Mouse (Mus musculus) liver (tissue): Measurements from ENCODE around the gene Scamp5.
"Not testable (repeated sequence)": the region's sequence is repeated elsewhere in the genome, so short reads cannot be mapped to it uniquely, and the experiment has no call there.

Source experiments
- DNase-seq: peaks from one replicate; pipeline ENCODE4 v3.0.0-alpha.2; 2020; ENCODE audit warnings: mixed read lengths

Scamp5 gene

GRCm38 (mm10) chr9:57449715-57450114 is 18.1 kb downstream of the Scamp5 start:
- DNase-seq: peak; percentile 25

DNA sequence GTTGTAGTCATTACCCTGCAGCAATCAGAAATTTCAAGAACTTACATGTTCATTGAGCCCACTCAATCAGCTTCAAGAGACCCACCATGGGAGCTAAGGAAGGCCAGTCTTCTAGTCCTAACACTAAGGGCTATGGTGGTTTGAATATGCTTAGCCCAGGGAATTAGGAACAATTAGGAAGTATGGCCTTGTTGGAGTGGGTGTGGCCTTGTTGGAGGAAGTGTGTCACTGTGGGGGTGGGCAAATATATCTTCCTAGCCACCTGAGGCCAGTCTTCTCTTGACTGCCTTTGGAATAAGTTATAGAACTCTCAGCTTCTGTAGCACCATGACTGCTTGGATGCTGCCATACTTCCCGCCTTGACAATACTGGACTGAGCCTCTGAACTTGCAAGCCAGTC is 27.2 kb downstream of the Scamp5 start:
- DNase-seq: no peak

GRCm38 (mm10) chr9:57439522-57440295 is 28.2 kb downstream of the Scamp5 start, which contains the start of gene Ppcdc:
Gene Ppcdc, minus strand, starts transcription at chr9:57440124.
- peak; percentile 92 for DNase-seq

GRCm38 (mm10) chr9:57439083-57439482 is 28.8 kb downstream of the Scamp5 start:
- DNase-seq: no peak

- DNase-seq: no peak
Measured at GRCm38 (mm10) chr9:57437896-57438614, 29.8 kb downstream of the Scamp5 start.

- DNase-seq: no peak
Measured at GRCm38 (mm10) chr9:57436166-57436565, 31.7 kb downstream of the Scamp5 start.

GRCm38 (mm10) chr9:57434405-57435165 is 33.3 kb downstream of the Scamp5 start:
- DNase-seq: no peak

- DNase-seq: peak; percentile 78
Measured at GRCm38 (mm10) chr9:57433097-57434032, 34.5 kb downstream of the Scamp5 start.

DNA sequence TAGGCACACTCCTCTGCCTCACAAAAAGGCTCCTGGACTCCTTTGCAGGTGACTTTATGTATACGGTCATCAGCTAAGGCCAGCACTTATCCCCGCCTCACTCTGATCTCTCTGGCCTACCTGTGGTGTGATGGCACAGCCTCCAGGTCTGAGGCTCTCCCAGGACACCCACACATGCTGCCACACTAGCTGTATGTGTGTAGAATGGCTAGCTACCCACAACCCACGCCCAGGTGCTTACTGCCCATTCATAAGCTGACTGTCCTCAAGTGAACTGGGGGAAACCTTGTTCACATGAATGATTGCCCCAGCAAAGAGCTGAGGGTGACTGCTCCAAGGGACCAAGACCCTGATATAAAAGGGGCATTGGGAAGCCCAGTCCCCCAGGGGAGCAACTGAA is 35.4 kb downstream of the Scamp5 start:
- no peak for DNase-seq

GRCm38 (mm10) chr9:57431202-57431601 is 36.7 kb downstream of the Scamp5 start:
- no peak for DNase-seq

DNA sequence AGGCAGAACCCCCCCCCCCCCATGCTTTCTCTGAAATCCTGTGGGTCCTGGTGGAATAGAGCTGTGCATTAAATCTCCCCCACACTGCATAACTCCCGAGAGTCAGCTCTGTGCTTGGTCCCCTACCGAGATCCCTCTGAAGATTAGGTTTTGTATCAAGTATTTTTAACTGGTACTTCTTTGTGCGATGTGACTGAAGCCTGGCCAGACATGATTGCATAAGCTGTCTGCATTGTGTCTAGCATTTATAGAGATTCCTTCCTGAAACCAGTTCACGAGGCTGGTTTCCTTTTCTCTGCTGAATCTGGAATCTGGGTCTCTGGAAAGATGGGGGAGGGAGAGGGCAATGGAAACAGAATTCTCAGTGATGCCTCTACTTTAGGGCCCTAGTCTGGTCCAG is 39.5 kb downstream of the Scamp5 start:
- DNase-seq: no peak

DNA sequence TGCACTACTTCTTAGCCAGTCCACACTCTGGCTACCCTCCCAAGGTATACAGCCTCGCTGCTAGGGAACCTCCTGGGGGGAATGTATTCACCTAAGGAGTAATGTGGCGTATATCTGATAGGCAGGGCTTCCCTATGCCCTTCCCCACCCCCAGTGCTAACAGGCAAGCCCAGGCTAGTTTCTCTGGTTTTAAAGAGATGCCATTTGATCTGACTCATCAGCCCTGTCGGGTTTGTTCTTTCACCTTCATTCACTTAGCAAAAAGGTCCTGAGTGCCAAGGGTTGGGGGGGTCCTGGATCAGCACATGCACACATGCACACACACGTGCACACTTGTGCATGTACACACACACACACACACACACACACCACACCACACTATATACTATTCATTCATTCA is 39.9 kb downstream of the Scamp5 start:
- no peak for DNase-seq

DNA sequence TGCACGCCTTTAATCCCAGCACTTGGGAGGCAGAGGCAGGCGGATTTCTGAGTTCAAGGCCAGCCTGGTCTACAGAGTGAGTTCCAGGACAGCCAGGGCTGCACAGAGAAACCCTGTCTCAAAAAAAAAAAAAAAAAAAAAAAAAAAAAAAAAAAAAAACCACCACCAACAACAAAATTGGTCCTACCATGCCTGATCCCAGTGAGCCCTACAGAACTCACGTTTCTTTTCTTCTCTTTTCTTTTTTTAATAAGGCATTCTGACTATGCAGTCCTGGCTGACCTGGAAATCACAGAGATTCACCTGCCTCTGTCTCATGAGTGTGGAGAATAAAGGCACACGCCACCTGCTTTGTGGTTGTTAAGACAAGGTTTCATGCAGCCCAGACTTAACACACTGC is 40.7 kb downstream of the Scamp5 start:
- not testable (repeated sequence) for DNase-seq

DNA sequence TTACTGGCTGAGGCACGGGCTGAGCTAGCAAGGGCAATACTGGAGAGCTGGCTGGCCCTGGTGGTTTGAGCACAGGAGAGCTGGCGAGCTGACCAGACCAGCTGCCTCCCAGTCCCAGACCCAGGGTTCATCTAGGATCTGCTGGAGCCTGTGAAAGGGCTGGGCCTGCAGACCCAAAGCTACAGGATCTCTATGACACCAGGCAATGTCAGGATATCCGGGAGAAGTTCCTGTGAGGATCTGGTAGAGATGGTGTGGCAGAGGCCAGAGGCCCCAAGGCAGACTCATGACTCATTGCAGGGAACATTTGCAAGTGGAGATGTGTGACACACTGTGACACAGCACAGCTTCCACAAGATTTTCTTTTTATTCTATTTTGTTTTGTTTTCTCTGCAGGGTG is 42.7 kb downstream of the Scamp5 start:
- DNase-seq: no peak

- no peak for DNase-seq
Measured at GRCm38 (mm10) chr9:57424066-57424465, 43.8 kb downstream of the Scamp5 start.

- no peak for DNase-seq
Measured at GRCm38 (mm10) chr9:57421688-57422111, 46.2 kb downstream of the Scamp5 start.

DNA sequence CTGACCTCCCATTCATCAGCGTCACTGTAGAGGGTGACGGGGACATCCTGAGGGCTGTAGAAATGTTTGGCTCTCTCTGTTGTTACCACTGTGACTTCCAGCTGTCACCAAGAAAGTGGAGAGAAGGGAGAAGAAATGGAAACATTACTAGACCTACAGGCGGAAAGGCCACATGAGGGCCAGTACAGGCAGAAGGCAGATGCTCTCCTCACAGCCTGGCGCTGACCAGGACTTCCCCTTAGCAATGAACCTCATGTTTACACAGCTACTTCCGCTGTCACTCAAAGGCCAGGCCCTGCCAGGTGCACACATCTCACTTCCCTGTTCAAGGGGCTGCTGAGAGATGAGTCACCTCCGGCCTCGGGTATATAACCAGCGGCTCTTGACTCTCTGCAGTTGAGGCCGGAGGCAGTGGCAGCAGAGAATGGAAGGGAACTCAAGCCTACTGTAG is 46.7 kb downstream of the Scamp5 start:
- DNase-seq: peak; percentile 62

DNA sequence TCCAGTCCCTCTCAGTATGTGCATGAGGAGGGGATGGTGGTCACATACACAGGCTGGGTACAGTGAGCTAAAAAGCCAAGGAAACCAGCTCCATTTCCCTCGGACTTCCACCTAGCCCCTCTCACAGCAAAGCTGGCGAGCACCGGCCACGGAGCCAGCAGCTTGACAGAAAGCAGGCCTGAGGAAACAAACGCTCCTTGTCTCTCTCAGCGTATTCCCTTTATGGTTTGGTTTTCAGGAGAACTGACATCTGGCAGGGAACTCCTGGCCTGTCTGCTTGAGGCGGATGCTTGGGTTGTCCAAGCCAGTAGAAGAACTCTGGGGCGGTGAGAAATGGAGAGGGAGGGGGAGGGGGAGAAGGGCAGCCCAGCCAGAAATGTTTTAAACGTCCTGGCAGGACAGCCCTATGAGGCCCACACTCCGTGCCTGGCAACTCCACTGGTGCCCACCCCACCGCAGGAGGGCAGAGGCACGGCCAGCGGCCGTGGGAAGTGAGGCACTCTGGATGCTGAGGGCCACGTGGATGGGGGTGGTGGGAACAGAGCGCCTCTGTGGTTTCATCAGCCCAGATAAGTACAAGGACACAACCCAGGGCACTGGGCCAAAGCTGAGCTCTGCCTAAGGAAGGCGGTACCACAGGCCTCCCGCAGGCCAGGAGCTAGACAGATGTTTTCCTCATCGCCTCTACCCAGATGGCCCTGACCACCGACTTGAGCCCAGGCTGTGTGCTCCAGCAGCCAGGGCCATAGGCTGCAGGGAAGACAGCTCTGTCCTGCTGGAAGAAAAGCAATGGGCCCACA is 47.3 kb downstream of the Scamp5 start:
- peak; percentile 72 for DNase-seq

DNA sequence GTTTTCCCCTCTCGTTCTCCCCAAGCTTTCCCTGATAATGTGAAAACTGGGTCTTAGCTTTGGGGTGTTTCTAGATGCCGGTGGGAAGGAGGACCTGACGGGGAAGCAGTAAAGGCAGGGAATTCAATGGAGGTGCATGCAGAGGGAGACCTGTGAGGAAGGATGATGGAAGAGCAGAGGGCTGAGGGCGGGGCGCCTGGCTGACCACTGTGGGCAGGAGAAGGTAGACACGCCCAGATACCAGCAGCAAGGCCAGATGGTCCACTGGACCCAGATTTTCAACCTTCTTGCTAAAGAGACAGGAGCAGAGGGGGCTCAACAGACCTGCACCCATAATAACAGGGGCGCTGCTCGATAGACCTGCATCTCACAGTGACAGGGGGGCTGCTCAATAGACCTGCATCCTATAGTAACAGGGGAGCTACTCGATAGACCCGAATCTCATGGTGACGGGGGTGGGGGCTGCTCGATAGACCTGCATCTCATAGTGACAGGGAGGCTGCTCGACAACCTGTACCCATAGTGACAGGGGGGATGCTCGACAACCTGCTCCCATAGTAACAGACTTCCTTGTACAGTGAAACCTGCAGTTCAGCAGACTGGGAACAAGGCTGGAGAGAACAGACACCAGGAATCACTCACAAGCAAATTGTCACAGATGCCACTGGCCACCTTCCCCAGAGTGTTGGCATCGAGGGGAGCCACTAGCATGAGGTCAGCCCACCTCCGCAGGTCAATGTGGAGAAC is 48.2 kb downstream of the Scamp5 start:
- DNase-seq: no peak

- DNase-seq: no peak
Measured at GRCm38 (mm10) chr9:57417341-57417740, 50.5 kb downstream of the Scamp5 start.
